Mouse (Mus musculus) gastrocnemius, adult 8-10 months (tissue): ENCODE results near the gene Eml3. TPM values are rescaled to one million over a fixed set of nuclear protein-coding genes. Genes with fewer than 3 reads are reported as not detected.
"Not testable (repeated sequence)": the region's sequence is repeated elsewhere in the genome, so short reads cannot be mapped to it uniquely, and the experiment has no call there.

Source experiments
- DNase-seq, 2 experiments: peaks; one replicate each; pipeline ENCODE4 v3.0.0; 2022; ENCODE audit warnings: low spot score in 2 of 2
- total RNA-seq, 4 experiments: library from RNA; stranded (reverse); gene quantifications; 2 replicates each; pipeline ENCODE4 v1.2.4; 2022

The Eml3 gene
- total RNA-seq, 4 experiments from 2014 or later = 3.5 to 4.7 (median 4.3) TPM

DNA sequence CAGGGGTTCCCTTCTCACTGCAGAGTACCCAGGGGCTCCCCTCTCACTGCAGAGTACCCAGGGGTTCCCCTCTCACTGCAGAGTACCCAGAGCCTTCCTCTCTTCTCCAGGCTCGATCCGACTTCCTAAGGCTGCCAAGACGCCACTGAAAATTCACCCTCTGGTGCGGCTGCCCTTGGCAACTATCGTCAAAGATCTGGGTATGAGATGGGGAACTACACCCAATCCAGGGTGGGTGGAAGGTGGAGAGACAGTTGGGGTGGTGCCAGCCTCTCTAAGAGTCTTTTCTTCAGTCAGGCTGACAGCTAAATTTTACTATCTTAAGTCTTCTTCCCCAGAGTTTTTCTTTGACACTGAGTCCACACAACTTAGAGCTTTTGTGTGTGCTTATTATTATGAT lies 20.8 kb downstream of the Eml3 start:
- no peak for DNase-seq

DNA sequence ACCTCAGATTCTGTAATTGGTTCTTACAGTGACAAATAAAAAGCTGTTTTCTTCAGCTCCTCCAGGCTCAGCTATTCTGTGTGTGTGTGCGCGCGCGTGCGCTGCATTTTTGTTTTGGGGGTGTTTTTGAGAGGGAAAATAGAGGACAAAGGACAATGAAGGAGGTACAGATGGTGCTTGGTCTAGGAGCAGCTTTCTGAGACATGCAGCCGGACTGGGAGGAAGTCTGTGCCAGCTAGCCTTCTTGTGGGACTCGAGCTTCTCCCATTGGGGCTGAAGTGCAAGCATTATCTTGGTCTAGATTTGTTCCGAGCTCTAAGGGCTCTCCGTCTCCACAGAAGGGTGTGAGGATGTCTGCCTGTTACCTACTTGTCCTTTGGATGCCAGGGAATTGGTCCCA lies 22.9 kb downstream of the Eml3 start:
- DNase-seq = no peak

- peak; percentile 83 to 86 for DNase-seq
Observed at GRCm38 (mm10) chr19:8953135-8954039, 24.0 kb downstream of the Eml3 start, which contains the start of gene Tut1. Tut1 (plus strand) TSS chr19:8953847.

GRCm38 (mm10) chr19:8954171-8954570 lies 24.8 kb downstream of the Eml3 start:
- DNase-seq = no peak

DNA sequence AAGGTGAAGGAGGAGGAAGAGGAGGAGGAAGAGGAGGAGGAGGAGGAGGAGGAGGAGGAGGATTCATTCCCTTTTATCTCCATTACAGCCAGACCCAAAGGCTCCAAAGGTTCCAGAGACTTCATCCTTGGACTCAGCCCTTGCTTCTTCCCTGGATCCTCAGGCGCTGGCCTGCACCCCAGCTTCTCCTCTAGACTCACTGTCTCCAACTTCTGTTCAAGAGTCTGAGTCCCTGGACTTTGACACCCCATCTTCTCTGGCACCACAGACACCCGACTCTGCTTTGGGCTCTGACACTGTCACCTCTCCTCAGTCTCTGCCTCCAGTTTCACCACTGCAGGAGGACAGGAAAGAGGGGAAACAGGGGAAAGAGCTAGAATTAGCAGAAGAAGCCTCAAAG lies 32.9 kb downstream of the Eml3 start:
- no peak for DNase-seq

DNA sequence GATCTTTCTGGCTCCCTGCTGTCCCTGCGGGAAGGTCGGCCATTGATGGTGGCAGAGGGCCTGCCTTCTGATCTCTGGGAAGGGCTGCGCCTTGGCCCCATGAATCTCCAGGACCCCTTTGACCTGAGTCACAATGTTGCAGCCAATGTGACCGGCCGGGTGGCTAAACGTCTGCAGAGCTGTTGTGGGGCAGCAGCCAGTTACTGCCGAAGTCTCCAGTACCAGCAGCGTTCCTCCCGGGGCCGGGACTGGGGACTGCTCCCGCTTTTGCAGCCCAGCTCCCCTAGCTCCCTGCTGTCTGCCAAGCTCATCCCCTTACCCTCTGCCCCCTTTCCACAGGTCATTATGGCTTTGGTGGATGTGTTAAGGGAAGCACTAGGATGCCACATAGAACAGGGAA lies 35.7 kb downstream of the Eml3 start:
- no peak for DNase-seq

GRCm38 (mm10) chr19:8965771-8966170 lies 36.4 kb downstream of the Eml3 start:
- peak in 1 of 2 experiments; percentile 47 for DNase-seq

DNA sequence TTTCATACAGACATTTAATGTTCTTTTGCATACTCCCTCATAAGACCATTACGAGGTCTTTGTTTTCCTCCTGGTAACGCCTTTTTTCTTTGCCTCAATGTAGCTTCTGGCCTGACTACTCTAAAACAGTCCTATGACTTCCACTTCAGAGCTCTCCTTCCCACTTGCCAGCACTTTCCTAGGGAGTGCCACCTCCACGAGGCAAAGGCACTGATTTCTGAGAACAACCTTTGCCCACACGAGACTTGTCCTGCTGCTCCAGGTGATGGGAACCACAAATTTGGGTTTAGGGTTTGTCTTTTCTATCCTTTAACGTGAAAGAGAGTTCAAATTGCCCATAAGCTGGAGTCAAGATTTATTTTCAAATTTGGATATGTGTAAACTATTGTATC lies 36.8 kb downstream of the Eml3 start:
- DNase-seq = no peak

GRCm38 (mm10) chr19:8966590-8967372 lies 37.4 kb downstream of the Eml3 start, which contains the start of gene Eef1g:
Eef1g (plus strand) TSS chr19:8967041.
- peak; percentile 98 to 99 for DNase-seq

- no peak for DNase-seq
Observed at GRCm38 (mm10) chr19:8967373-8967743, 38.0 kb downstream of the Eml3 start.

DNA sequence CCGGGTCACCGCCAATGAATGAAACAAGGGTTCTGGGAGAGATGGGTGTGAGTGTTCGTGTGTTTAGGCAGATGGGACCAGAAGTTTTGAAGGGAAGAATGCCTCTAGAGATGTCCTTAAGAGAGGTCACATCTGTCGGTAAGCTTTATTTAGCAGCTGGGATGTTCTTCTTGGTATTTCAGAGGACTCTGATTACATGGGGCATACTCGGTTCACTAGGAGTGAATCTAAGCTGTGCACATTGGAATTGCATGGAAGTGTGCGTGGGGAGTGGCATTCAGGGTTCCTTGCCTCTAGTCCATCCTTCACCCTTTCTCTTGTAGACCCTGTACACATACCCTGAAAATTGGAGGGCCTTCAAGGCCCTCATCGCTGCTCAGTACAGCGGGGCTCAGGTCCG lies 38.5 kb downstream of the Eml3 start:
- no peak for DNase-seq

DNA sequence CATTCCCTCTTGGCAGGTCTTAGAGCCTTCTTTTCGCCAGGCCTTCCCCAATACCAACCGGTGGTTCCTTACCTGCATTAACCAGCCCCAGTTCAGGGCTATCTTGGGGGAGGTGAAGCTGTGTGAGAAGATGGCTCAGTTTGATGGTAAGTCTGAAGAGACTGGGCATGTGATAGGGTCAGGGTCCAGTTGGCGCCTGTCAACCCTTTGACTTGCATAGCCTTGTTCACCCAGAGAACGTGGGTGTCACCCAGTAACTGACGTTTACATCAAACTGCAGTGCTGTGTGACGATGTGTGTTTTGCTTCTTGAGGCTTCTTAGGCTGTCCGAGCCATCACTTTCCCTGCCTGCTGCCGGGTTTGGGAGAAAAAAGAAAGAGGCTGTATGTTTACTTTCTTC lies 43.1 kb downstream of the Eml3 start:
- not testable (repeated sequence) for DNase-seq

- no peak for DNase-seq
Observed at GRCm38 (mm10) chr19:8974638-8975037, 45.3 kb downstream of the Eml3 start.

GRCm38 (mm10) chr19:8975491-8975890 lies 46.1 kb downstream of the Eml3 start:
- no peak for DNase-seq

DNA sequence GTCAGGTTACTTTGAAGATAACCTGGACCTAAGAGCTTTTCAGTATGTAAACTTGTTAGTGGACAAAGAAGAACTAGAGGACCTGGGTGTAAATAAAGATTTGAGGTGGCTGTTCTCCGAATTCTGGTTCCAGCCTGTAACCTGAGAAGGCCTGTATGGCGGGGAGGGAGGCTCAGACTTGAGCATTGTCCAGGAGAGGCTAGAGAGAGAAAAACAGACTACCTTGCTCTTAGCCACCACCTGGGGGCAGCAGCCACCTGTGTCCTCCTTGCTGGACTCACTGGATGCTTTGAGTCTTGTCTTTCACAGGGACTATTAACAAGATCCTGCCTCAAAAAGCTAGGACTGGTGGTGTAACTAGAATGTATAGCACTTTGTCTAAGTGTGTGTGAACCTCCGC lies 47.2 kb downstream of the Eml3 start:
- DNase-seq = peak; percentile 60 to 68

DNA sequence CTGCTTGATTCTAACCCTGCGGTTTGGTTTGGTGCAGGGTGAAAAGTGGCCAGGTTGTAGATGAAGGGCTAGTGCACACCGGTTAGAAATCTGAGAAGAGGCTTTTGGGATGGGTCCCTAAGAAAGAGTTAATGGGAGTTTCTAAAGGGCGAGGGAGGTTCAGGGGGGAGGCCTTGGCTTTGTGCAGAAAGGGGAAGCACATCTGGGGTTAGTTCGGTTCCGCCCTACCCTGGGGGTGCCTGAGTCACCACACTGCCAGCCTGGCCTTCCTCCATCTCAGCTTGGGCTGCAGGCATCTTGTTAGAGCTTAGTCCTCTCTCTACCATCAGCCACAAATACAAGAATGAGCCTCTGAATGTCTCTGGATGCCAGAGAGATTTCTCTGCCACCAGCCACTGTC lies 51.4 kb downstream of the Eml3 start:
- no peak for DNase-seq

DNA sequence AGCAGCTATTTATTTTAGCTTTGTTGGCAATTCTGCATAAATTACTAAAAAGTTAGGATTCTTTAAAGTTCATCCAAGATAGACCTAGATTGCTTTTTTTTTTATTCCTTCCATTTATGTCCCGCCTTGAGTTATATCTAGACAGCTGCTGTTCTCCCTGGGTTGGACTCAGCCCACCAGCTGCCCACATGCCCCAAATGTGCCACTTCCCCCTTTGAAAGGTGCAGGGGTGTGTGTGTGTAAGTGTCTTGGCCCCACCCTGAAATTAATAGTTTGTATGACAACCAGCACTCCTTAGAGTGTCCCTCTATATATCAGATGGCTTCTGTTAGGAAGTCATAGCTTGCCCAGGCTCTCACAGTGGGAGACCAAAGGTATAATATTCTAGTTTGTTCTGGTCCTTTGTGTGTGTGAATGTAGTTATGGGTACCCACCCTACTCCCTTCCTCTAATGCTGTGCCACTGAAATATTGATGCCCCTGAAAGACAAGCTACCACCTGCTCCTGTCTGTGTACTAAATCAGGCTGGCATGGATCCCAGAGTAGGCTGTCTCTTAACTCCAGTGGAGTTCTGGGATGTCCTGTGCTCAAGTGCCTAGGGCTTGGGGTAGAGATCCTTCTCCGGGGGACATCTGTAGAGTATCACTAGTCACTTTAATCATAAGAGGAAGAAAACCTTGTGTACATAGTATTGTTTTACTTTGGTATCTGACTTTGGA lies 52.3 kb downstream of the Eml3 start:
- peak; percentile 72 to 75 for DNase-seq

DNA sequence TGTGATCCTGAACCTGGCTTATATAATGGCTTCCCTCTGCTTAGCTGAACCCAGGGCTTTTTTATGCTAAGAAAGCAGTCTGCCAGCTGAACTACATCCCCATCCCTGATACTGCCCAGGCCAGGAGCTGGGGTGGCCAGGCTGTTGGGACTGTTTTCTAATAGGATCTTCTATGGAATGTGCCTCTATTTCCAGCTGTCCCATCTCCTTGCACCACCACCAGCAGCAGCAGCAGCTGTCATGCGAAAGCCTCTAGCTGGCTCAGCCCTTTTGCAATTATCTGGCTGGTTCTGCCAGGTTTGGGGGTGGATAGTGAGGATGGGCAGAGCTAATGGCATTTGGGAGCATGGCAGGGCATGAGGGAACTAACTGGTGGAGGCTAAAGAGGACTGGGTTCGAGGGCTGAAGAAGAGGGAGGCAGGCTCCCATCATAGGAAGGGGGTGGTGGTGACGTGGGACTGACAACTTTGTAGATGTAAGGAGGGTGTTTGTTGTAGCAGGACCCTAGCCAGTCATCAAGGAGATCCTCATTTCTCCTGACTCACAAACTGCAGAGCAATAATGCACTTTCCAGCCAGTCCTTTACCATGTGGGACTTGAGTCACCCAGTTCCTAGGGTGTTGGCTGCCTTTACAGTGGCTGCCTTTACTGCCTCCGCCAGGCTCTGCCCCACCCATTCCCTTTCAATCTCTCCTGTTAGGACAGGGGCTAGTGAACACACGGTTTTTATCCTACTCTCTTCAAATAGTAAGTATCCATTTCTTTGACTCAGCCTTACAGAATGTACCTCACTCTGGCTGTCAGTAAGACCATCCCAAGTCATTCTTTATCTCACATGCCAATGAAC lies 53.2 kb downstream of the Eml3 start:
- peak in 1 of 2 experiments; percentile 44 for DNase-seq

GRCm38 (mm10) chr19:8983150-8983650 lies 53.8 kb downstream of the Eml3 start:
- DNase-seq = peak in 1 of 2 experiments; percentile 56

- DNase-seq = peak; percentile 67 to 69
Observed at GRCm38 (mm10) chr19:8984255-8984868, 55.0 kb downstream of the Eml3 start.
